Mouse (Mus musculus) ES-Bruce4 (cell line): ENCODE results near the gene Htr2a.

Source experiments
- CTCF ChIP-seq: IDR thresholded peaks from one replicate; pipeline ENCODE4 v1.8.1; 2011; ENCODE audit warnings: low read depth, low read length
- POLR2A ChIP-seq: IDR thresholded peaks from one replicate; pipeline ENCODE4 v1.8.1; 2011; ENCODE audit warnings: low read length; ENCODE audit not compliant: insufficient read depth

GRCm38 (mm10) chr14:74643296-74643695 is 2.7 kb downstream of the Htr2a start:
- TF ChIP-seq POLR2A, result no peak
- TF ChIP-seq CTCF, result peak; percentile 90
